Mouse (Mus musculus) embryonic facial prominence, embryonic 14.5 days (tissue): ENCODE data around the gene Idh1. TPM values are rescaled to one million over a fixed set of nuclear protein-coding genes. Genes with fewer than 3 reads are reported as not detected.

ENCODE experiments used
- ATAC-seq: fragments of 200-750 bp; cut with Nextera tagmentation; 2 replicates; pipeline ENCODE4 v1.8.0; 2017; ENCODE audit warnings: low read depth, moderate number of reproducible peaks, moderate TSS enrichment
- DNase-seq: peaks from one replicate; pipeline ENCODE4 v3.0.0-alpha.2; 2015; ENCODE audit warnings: low spot score
- H3K27ac ChIP-seq: fragments of 300-500 bp; sonication (generic); replicated peaks from 2 replicates; pipeline ENCODE4 v1.5.1; 2014; ENCODE audit warnings: low read depth, mild to moderate bottlenecking, low read length, moderate library complexity
- H3K27me3 ChIP-seq: fragments of 300-500 bp; sonication (generic); replicated peaks from 2 replicates; pipeline ENCODE4 v1.6.1; 2014; ENCODE audit warnings: low read length; ENCODE audit not compliant: control insufficient read depth, insufficient read depth
- H3K36me3 ChIP-seq: fragments of 300-500 bp; sonication (generic); 2 replicates; pipeline ENCODE4 v1.6.1; 2014; ENCODE audit warnings: low read length, mixed read lengths; ENCODE audit not compliant: control insufficient read depth, insufficient read depth
- H3K4me1 ChIP-seq: fragments of 300-500 bp; sonication (generic); 2 replicates; pipeline ENCODE4 v1.6.1; 2014; ENCODE audit warnings: antibody characterized with exemption, low read length; ENCODE audit not compliant: control insufficient read depth, insufficient read depth
- H3K4me2 ChIP-seq: fragments of 300-500 bp; sonication (generic); 2 replicates; pipeline ENCODE4 v1.6.1; 2014; ENCODE audit warnings: low read depth, mild to moderate bottlenecking, low read length, moderate library complexity, mixed read lengths
- H3K4me3 ChIP-seq: fragments of 300-500 bp; sonication (generic); 2 replicates; pipeline ENCODE4 v1.5.1; 2014; ENCODE audit warnings: low read depth, mild to moderate bottlenecking, low read length
- H3K9ac ChIP-seq: fragments of 300-500 bp; sonication (generic); 2 replicates; pipeline ENCODE4 v1.6.1; 2014; ENCODE audit warnings: low read depth, mild to moderate bottlenecking, low read length, moderate library complexity, mixed read lengths
- H3K9me3 ChIP-seq: fragments of 300-500 bp; sonication (generic); 2 replicates; pipeline ENCODE4 v1.6.1; 2016; ENCODE audit warnings: low read length; ENCODE audit not compliant: control insufficient read depth
- WGBS: fragments of 180-500 bp; shearing (Covaris S2); extraction: QIAGEN DNeasy Blood & Tissue Kit; methylation state at CpG from one replicate; pipeline ENCODE4 v1.1.7; 2014; 5-methylcytosine and 5-hydroxymethylcytosine counted together
- polyA plus RNA-seq: library from polyadenylated mRNA; unstranded; fragments of >200 nt; fragmentation: Nextera tagmentation; extraction: Ambion mirVana; gene quantifications from 2 replicates; pipeline ENCODE4 v1.2.1, GENCODE M21; 2014

The Idh1 gene
- polyA plus RNA-seq, 1 experiment from 2014 or later: 145 TPM

DNA sequence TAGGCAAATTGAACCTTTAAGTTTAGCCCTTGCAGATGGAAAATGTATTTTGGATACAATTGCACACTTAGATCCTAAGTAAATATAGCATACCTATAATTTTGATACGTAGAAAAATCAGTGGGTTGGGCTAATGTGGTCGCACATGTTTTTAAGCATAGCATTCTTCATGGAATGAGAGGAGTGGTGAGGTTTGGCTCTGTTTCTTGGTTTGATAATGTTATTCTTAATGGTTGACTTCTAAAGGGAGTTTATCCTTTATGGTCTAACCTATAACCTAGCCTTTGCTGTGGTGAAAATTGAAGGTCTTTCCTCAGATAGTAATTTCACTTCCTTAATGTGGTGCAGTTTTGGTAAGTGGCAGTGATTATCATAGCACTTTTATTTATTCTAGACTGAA is 12.6 kb upstream of the Idh1 start:
- no peaks in the 10 kb centered on the region for H3K4me1 ChIP-seq
- no peak overlapping the region for H3K4me3 ChIP-seq
- ATAC-seq (peak; percentile 53; the same call in 1 of the 2 replicates), DNase-seq (peak; percentile 38)
- no peak overlapping the region for H3K4me2 ChIP-seq
- no peaks in the 10 kb centered on the region for H3K9me3 ChIP-seq
- H3K27ac ChIP-seq: no peak overlapping the region
- H3K27me3 ChIP-seq: no peaks in the 10 kb centered on the region
- H3K9ac ChIP-seq: no peak overlapping the region
- H3K36me3 ChIP-seq: peaks cover 67% of the 10 kb centered on the region
- WGBS: 83% methylated on average over 2 of the region's 2 CpGs

DNA sequence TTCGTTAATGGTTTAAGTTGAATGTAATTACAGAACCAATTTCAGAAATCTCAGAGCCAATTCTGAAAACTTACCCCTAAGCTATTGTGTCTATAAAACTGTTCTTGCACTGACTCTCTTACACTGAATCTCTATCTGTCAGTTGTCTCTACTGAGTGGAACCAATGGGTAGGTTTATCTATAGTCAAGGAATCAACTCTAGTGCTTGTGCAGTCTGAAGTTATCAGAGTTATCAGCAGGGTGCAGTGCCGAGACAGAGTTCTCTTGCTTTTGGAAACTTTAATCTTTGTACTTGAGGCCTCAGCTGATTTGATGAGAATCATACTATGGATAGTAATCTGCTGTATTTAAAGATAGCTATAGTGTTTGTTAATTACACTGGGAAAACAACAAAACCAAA is 12.1 kb upstream of the Idh1 start:
- WGBS: 83% methylated on average over 2 of the region's 2 CpGs
- Histone ChIP-seq H3K4me1 (no peaks in the 10 kb centered on the region), H3K9ac (no peak overlapping the region), H3K4me3 (no peak overlapping the region), H3K4me2 (no peak overlapping the region), H3K27ac (no peak overlapping the region), H3K36me3 (peaks cover 65% of the 10 kb centered on the region), H3K27me3 (no peaks in the 10 kb centered on the region), H3K9me3 (no peaks in the 10 kb centered on the region)
- DNase-seq (no peak), ATAC-seq (peak; percentile 2; the same call in 1 of the 2 replicates)

DNA sequence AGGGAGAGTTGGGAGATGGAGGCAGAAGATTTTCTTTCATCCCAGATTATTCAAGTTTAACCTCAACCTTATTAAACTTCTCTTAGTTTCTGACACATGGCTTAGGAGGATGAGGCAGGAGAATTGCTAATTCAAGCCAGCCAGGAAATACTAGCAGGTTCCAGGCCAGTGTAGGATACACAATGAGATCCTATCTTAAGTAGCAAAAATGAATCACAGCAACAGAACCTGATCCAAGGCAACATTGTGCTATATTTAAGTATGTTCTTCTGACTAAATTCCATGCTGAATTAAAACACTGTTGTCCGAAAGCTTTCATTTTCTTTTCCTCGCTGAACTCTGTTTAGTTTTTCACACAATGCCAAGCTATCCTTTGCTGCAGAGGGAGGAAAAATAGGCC is 6.9 kb upstream of the Idh1 start:
- no peak for DNase-seq
- Histone ChIP-seq H3K9ac (no peak overlapping the region), H3K9me3 (no peaks in the 10 kb centered on the region), H3K36me3 (peaks cover 61% of the 10 kb centered on the region), H3K27me3 (no peaks in the 10 kb centered on the region), H3K4me2 (no peak overlapping the region), H3K4me1 (no peaks in the 10 kb centered on the region), H3K4me3 (no peak overlapping the region), H3K27ac (no peak overlapping the region)
- WGBS: 92% methylated on average over 2 of the region's 2 CpGs
- ATAC-seq: no peak

DNA sequence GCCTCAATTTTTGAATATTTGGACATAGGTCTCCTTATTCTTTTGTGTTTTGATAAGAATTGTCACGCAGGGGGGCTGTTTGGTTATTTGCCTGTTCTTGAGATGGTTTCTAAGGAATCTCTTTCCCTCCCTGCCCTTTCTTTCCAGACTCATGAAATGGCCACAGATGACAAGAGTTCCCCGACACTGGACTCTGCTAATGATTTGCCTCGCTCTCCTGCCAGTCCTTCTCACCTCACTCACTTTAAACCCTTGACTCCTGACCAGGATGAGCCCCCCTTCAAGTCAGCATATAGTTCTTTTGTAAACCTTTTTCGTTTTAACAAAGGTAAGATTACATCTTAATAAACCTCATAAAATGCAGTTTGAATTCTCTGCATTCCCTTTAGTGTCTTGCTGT is 3.9 kb upstream of the Idh1 start:
- Histone ChIP-seq H3K27ac (no peak overlapping the region), H3K4me2 (no peak overlapping the region), H3K4me3 (no peak overlapping the region), H3K9me3 (no peaks in the 10 kb centered on the region), H3K4me1 (peaks cover 7% of the 10 kb centered on the region; the same call in 1 of the 2 replicates), H3K27me3 (no peaks in the 10 kb centered on the region), H3K36me3 (peaks cover 37% of the 10 kb centered on the region), H3K9ac (no peak overlapping the region)
- ATAC-seq (no peak), DNase-seq (no peak)
- 82% methylated on average over 4 of the region's 4 CpGs for WGBS

DNA sequence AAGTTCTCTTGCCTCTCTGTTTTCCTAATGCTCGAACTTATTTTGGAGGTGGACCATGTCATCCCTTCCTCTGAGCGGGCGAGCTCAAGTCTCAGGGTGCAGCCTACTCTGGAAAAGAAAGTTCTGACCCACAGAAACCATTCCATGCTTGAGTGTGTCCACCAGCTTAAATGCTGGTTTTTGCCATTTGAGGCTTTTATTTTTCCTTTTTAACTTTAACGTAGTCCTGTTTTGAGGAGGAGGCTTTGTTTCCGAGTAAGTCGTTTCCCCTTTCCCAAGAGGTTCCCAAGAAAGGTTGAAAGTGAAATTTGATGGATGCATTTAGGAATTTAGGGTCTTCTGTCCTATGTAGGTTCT is 752 bp upstream of the Idh1 start:
- peak overlapping the region; percentile 93 for H3K4me3 ChIP-seq
- DNase-seq (no peak), ATAC-seq (no peak; the same call in 1 of the 2 replicates)
- peaks cover 8% of the 10 kb centered on the region for H3K36me3 ChIP-seq
- H3K27ac ChIP-seq: peak overlapping the region; percentile 88
- H3K9me3 ChIP-seq: no peaks in the 10 kb centered on the region
- peak overlapping the region; percentile 96 for H3K9ac ChIP-seq
- H3K4me1 ChIP-seq: peaks cover 7% of the 10 kb centered on the region; the same call in 1 of the 2 replicates
- WGBS: 0% methylated on average over 6 of the region's 6 CpGs
- no peaks in the 10 kb centered on the region for H3K27me3 ChIP-seq
- peak overlapping the region; percentile 85 for H3K4me2 ChIP-seq

DNA sequence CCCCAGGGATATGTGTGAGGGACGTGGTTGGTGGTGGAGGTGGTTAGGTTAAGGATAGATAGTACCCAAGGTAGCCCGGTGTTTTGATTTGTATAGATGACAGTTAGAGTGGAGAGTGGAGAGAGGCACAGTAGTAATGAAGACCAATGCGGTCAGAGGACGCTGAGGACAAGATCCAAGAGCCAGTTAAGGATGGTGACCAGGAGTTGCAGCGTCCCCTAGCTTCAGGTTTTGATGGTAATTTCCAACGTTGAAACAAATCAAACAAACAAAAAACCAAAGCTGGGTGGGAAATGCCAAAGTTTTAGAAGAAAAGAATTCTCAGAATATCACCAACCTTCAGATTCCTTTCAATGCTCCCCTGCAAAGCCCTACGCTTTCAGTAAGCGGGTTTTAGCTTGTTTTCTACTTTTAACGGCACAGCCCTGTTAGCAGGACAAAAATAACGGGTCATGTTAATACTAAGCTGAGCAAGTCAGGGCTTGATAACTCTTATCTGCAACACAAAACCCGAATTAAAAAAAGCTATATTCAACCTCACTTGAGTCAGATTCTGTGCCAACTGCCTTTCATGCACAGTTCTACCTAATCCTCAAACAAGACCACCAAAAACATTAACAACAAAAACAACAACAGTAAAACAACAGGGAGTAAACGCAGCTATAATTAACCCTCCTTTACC is 635 bp downstream of the Idh1 start:
- DNase-seq: peak; percentile 25
- H3K4me3 ChIP-seq: peak overlapping the region; percentile 93
- no peak; the same call in 1 of the 2 replicates for ATAC-seq
- no peaks in the 10 kb centered on the region for H3K27me3 ChIP-seq
- peaks cover 7% of the 10 kb centered on the region; the same call in 1 of the 2 replicates for H3K4me1 ChIP-seq
- no peak overlapping the region for H3K27ac ChIP-seq
- no peaks in the 10 kb centered on the region for H3K9me3 ChIP-seq
- H3K4me2 ChIP-seq: peak overlapping the region; percentile 59
- peaks cover 5% of the 10 kb centered on the region; the same call in 1 of the 2 replicates for H3K36me3 ChIP-seq
- H3K9ac ChIP-seq: peak overlapping the region; percentile 53
- 24% methylated on average over 12 of the region's 12 CpGs for whole genome bisulfite sequencing

DNA sequence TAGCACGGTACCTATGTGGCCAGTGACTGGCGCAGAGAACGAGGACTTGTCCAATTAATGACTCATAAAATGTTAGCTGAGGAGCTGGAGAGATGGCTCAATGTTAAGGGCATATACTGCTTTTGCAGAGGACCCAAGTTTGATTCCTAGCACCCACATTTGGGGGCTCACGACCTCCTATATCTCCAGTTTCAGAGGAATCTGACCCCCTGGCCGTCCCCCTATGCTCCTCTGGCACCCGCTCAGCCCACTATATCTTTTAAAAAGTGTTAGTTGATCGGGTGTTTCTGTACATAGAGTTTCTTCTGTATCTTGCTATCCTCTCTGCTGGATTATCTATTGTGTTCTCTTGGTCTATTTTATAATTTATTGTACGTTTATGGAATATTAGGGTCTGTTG is 1.3 kb downstream of the Idh1 start:
- DNase-seq: no peak
- Histone ChIP-seq H3K27me3 (no peaks in the 10 kb centered on the region), H3K4me3 (no peak overlapping the region), H3K27ac (no peak overlapping the region), H3K4me1 (peaks cover 7% of the 10 kb centered on the region; the same call in 1 of the 2 replicates), H3K4me2 (no peak overlapping the region), H3K36me3 (no peaks in the 10 kb centered on the region), H3K9ac (no peak overlapping the region), H3K9me3 (no peaks in the 10 kb centered on the region)
- 89% methylated on average over 8 of the region's 8 CpGs for WGBS
- no peak for ATAC-seq

DNA sequence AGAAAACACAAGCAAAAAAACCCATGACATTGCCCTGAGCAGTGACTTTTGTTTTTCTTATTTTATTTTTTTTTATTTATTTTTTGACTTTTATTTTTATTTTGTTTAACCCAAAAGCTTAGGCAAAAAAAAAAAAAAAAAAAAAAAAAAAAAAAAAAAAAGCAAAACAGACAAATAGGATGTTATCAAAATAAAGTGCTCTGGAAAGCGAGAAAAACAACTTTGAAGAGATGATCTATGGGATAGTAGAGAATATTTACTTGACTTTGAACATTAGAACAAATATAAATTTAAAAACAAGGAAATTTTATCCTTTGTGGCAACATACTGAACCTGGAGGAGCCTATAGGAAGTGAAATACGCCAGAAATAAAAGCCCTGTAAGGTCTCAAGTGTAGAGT is 2.3 kb downstream of the Idh1 start:
- Histone ChIP-seq H3K4me3 (no peak overlapping the region), H3K36me3 (no peaks in the 10 kb centered on the region)
- WGBS: 81% methylated on average over 2 of the region's 2 CpGs

DNA sequence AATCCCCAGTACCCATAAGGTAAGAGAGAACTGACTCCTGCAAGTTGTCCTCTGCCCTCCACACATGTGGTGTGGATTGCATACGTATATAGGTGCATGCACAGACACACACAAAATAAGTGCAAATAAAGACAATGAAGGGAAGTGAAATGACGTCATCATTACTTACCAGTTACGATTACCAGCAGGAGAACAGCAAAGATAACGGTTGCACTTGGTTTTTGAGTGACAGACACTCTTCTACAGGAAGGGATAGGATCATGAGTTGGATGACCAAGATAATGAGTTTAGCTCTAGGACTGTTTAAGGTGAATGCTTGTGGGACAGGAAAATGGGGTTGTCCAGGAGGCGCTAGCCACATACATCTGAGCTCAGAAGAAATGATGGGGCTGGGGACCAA is 4.8 kb downstream of the Idh1 start:
- WGBS: 89% methylated on average over 5 of the region's 5 CpGs
- H3K9ac ChIP-seq: no peak overlapping the region
- H3K4me1 ChIP-seq: peaks cover 5% of the 10 kb centered on the region; the same call in 1 of the 2 replicates
- no peak overlapping the region for H3K4me3 ChIP-seq
- H3K27ac ChIP-seq: no peak overlapping the region
- no peak overlapping the region for H3K4me2 ChIP-seq
- H3K27me3 ChIP-seq: no peaks in the 10 kb centered on the region
- DNase-seq (no peak), ATAC-seq (no peak)
- H3K36me3 ChIP-seq: no peaks in the 10 kb centered on the region
- no peaks in the 10 kb centered on the region for H3K9me3 ChIP-seq

More for the DNA sequence above, 2.3 kb downstream of the Idh1 start:
- no peak for DNase-seq
- Histone ChIP-seq H3K27ac (no peak overlapping the region), H3K9ac (no peak overlapping the region), H3K4me1 (peaks cover 7% of the 10 kb centered on the region; the same call in 1 of the 2 replicates), H3K4me2 (no peak overlapping the region), H3K9me3 (no peaks in the 10 kb centered on the region), H3K27me3 (no peaks in the 10 kb centered on the region)
- ATAC-seq: no peak
